Mouse (Mus musculus) thymus, adult 2 months (tissue): ENCODE data around the gene Acap2. TPM values are rescaled to one million over a fixed set of nuclear protein-coding genes. Genes with fewer than 3 reads are reported as not detected.

ENCODE experiments used
- DNase-seq: peaks from one replicate; pipeline ENCODE4 v3.0.0; 2021
- H3K27ac ChIP-seq: fragments of 200-500 bp; 2 replicates; pipeline ENCODE4 v1.5.1; 2012; ENCODE audit warnings: low read length, control low read depth; ENCODE audit not compliant: control insufficient read depth, insufficient read depth
- H3K27me3 ChIP-seq: fragments of 200-500 bp; 2 replicates; pipeline ENCODE4 v1.6.1; 2012; ENCODE audit warnings: mild to moderate bottlenecking, low read length, moderate library complexity, mixed read lengths; ENCODE audit not compliant: control insufficient read depth, insufficient read depth
- H3K36me3 ChIP-seq: fragments of 200-500 bp; 2 replicates; pipeline ENCODE4 v1.6.1; 2012; ENCODE audit warnings: mild to moderate bottlenecking, low read length, moderate library complexity; ENCODE audit not compliant: control insufficient read depth, insufficient read depth
- H3K4me1 ChIP-seq: fragments of 200-500 bp; replicated peaks from 2 replicates; pipeline ENCODE4 v1.6.1; 2012; ENCODE audit warnings: low read length; ENCODE audit not compliant: control insufficient read depth, insufficient read depth
- H3K4me3 ChIP-seq: fragments of 200-500 bp; 2 replicates; pipeline ENCODE4 v1.5.1; 2012; ENCODE audit warnings: mild to moderate bottlenecking, low read length, control low read depth, moderate library complexity; ENCODE audit not compliant: control insufficient read depth, insufficient read depth
- CTCF ChIP-seq: fragments of 200-500 bp; IDR thresholded peaks from 2 replicates; pipeline ENCODE4 v1.5.1; 2012; ENCODE audit warnings: mild to moderate bottlenecking, control low read depth, low read length, moderate library complexity, borderline replicate concordance; ENCODE audit not compliant: control insufficient read depth, poor library complexity, insufficient read depth; ENCODE audit errors: extremely low read depth
- POLR2A ChIP-seq: fragments of 200-500 bp; IDR thresholded peaks from 2 replicates; pipeline ENCODE4 v1.6.1; 2012; ENCODE audit warnings: mild to moderate bottlenecking, low read length, control low read depth, moderate library complexity; ENCODE audit not compliant: control insufficient read depth, poor library complexity, insufficient read depth; ENCODE audit errors: extremely low read depth
- WGBS: fragments of 180-500 bp; shearing (Covaris S2); methylation state at CpG from one replicate; pipeline ENCODE4 v1.1.7; 2018; 5-methylcytosine and 5-hydroxymethylcytosine counted together
- polyA plus RNA-seq: library from polyadenylated mRNA; depleted of rRNA; stranded (reverse); fragments of >200 nt; gene quantifications from 2 replicates; pipeline ENCODE4 v1.2.3, GENCODE M21; 2012; rRNA removed

Gene Acap2
- polyA plus RNA-seq, 1 experiment, result 25.5 TPM

- 95% methylated on average over 5 of the region's 5 CpGs for WGBS
- TF ChIP-seq POLR2A (no peak), CTCF (no peak)
- H3K27ac ChIP-seq, result no peak overlapping the region
Observed at GRCm38 (mm10) chr16:31043136-31043535, 157.9 kb downstream of the Acap2 start.

More at GRCm38 (mm10) chr16:31043136-31043535, 157.9 kb downstream of the Acap2 start:
- no peak for DNase-seq
- no peaks in the 10 kb centered on the region for H3K36me3 ChIP-seq
- H3K4me3 ChIP-seq, result no peak overlapping the region
- peaks cover 13% of the 10 kb centered on the region for H3K4me1 ChIP-seq
- H3K27me3 ChIP-seq, result no peaks in the 10 kb centered on the region

Other genes starting within 250 kb of the Acap2 start
- 13.2 and 15.4 TPM in 2 replicates for gene Xxylt1, start 119.8 kb downstream of the Acap2 start, polyA plus RNA-seq
- 31.7 and 43.0 TPM in 2 replicates for gene Ppp1r2, start 74.0 kb upstream of the Acap2 start, polyA plus RNA-seq
- gene Apod, start 113.6 kb upstream of the Acap2 start, polyA plus RNA-seq, result 4.3 and 6.1 TPM in 2 replicates
- 59.4 and 78.8 TPM in 2 replicates for gene Bdh1, start 221.0 kb upstream of the Acap2 start, polyA plus RNA-seq